Mouse (Mus musculus) monocyte, adult 5-6 weeks (primary cell): ENCODE results near the gene Lca5l. TPM values are rescaled to one million over a fixed set of nuclear protein-coding genes. Genes with fewer than 3 reads are reported as not detected.

Experiments
- ATAC-seq: fragments of 153-309, 156-312 bp; replicated peaks from 2 replicates; pipeline ENCODE4 v1.8.0; 2017; ENCODE audit warnings: mild to moderate bottlenecking; ENCODE audit not compliant: low TSS enrichment, insufficient number of reproducible peaks, severe bottlenecking, poor library complexity, low FRiP score
- total RNA-seq: library from RNA; stranded (forward); fragments of 200-1000, 200-491, 200-594 nt; gene quantifications from 3 replicates; pipeline ENCODE4 v1.2.3, GENCODE M21; 2017

Gene Lca5l
- total RNA-seq, 1 experiment from 2014 or later: not detected

GRCm38 (mm10) chr16:96128466-96128865, 63.6 kb downstream of the Lca5l start:
- no peak for ATAC-seq

GRCm38 (mm10) chr16:96127657-96128344, 64.3 kb downstream of the Lca5l start, which contains the start of gene Hmgn1:
Gene Hmgn1, minus strand, starts transcription at chr16:96127729.
- peak; percentile 53 for ATAC-seq

GRCm38 (mm10) chr16:96127288-96127656, 64.8 kb downstream of the Lca5l start:
- no peak; the same call in 1 of the 2 replicates for ATAC-seq

GRCm38 (mm10) chr16:96126684-96127171, 65.3 kb downstream of the Lca5l start:
- no peak for ATAC-seq

- no peak for ATAC-seq
Observed at GRCm38 (mm10) chr16:96120022-96120623, 71.9 kb downstream of the Lca5l start.

- no peak for ATAC-seq
Observed at GRCm38 (mm10) chr16:96114729-96115128, 77.3 kb downstream of the Lca5l start.

GRCm38 (mm10) chr16:96112769-96113168, 79.3 kb downstream of the Lca5l start:
- ATAC-seq: no peak

GRCm38 (mm10) chr16:96110655-96111345, 81.3 kb downstream of the Lca5l start:
- ATAC-seq: peak; percentile 59; the same call in 1 of the 2 replicates

GRCm38 (mm10) chr16:96109673-96110072, 82.4 kb downstream of the Lca5l start:
- no peak for ATAC-seq

Other genes with a start within 250 kb of the Lca5l start
- gene Psmg1, start 201.3 kb downstream of the Lca5l start, total RNA-seq: 21.3 to 27.5 TPM (median 22.7 TPM) in 3 replicates
- gene Brwd1, start 109.7 kb downstream of the Lca5l start, total RNA-seq: 111 to 204 TPM (median 115 TPM) in 3 replicates
- gene Hmgn1, start 64.5 kb downstream of the Lca5l start, total RNA-seq: 39.7 to 60.5 TPM (median 49.6 TPM) in 3 replicates
- 6.2 to 15.9 TPM (median 8.8 TPM) in 3 replicates for gene Wrb, start 46.9 kb downstream of the Lca5l start, total RNA-seq
- gene Sh3bgr, start 8.2 kb upstream of the Lca5l start, total RNA-seq: not detected in 3 replicates
- 0.29 TPM in 1 of 3 replicates, not detected in the others for gene B3galt5, start 43.5 kb upstream of the Lca5l start, total RNA-seq